8 mouse cellular contexts compared by ENCODE assay signal in the genomic region with DNA sequence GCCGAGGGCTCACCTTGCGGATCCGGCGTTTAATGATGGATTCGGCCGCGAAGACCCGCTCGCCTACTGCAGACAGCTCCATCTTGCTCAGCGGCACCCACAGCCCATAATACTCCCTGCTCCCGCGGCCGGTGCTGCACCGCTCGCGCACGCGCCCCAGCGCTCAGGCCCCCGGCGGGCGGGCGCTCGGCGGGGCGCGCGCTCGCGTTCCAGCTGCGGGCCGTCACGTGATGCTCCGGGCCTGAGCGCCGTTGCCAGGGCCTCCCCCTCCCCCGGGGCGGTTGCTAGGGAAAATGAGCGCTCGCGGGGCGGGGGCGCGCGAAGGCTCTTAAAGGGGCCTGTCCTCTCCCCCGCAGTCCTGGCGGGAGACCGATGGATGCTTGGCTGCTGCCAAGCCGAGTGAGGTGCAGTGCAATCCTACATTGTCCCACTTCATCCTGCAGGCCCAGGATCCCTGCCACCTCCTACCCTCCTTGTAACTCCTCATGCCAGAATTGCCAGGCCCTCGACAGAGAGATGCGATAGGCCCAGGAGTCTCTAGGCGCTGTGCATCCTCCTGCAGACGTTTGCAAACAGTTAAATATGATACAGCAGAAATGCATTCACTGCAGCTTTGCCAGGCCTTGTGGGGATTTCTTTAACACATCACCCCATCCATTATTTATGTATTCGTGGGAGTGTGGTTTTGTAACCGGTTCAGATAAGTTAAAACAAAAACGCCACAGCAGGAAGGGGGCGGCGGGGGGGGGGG. TPM values are rescaled to one million over a fixed set of nuclear protein-coding genes. Genes with fewer than 3 reads are reported as not detected.
DNase-seq lines count a peak whose midpoint lies in the region; ATAC-seq lines count a peak whose summit lies in the region.

A gene (minus strand): TSS at position 108 of the 751 bp plus-strand sequence.
A gene (minus strand): TSS at position 559 of the 751 bp plus-strand sequence.

- peak within 1 kb of the TSS; percentile 80 for H3K4me2 ChIP-seq in heart, embryonic 14.5 days (ENCODE audit: low read length)
- peak within 1 kb of the TSS; percentile 86 for H3K4me2 ChIP-seq in liver, embryonic 12.5 days
- peak within 1 kb of the TSS; percentile 72 for H3K4me2 ChIP-seq in stomach, embryonic 15.5 days

- H3K27me3 ChIP-seq in heart, embryonic 14.5 days (ENCODE audit: control insufficient read depth, insufficient read depth, low read length) = no peaks in the 10 kb centered on the region
- peaks cover 30% of the 10 kb centered on the region for H3K27me3 ChIP-seq in liver, embryonic 12.5 days (replicated peaks)
- H3K27me3 ChIP-seq in stomach, embryonic 15.5 days (replicated peaks) = no peaks in the 10 kb centered on the region

- no peak within 1 kb of the TSS for H3K27ac ChIP-seq in brown adipose tissue, adult 24 weeks (replicated peaks; ENCODE audit: low read depth, low read length)
- H3K27ac ChIP-seq in heart, embryonic 14.5 days (replicated peaks in 1 of 2; ENCODE audit: control insufficient read depth in 1 of 2, insufficient read depth in 1 of 2, low read depth in 2 of 2, low read length in 2 of 2) = peak within 1 kb of the TSS; percentile 91 to 94
- peak within 1 kb of the TSS; percentile 52 for H3K27ac ChIP-seq in liver, embryonic 12.5 days
- peak within 1 kb of the TSS; percentile 88 for H3K27ac ChIP-seq in stomach, embryonic 15.5 days

- peaks cover 7% of the 10 kb centered on the region for H3K36me3 ChIP-seq in heart, embryonic 14.5 days (ENCODE audit: control insufficient read depth, insufficient read depth, low read length)
- peaks cover 7% of the 10 kb centered on the region; the same call in 1 of the 2 replicates for H3K36me3 ChIP-seq in liver, embryonic 12.5 days
- no peaks in the 10 kb centered on the region for H3K36me3 ChIP-seq in stomach, embryonic 15.5 days

- peak; percentile 85 for ATAC-seq in heart, embryonic 14.5 days (ENCODE audit: insufficient number of reproducible peaks, insufficient read depth, low FRiP score, low read depth)
- peak; percentile 86 for ATAC-seq in liver, embryonic 12.5 days
- peak; percentile 91 for ATAC-seq in stomach, embryonic 15.5 days (ENCODE audit: insufficient read depth, low FRiP score, low read depth)

- WGBS in heart, embryonic 14.5 days = 2% methylated on average over 54 of the region's 58 CpGs
- 7% methylated on average over 57 of the region's 58 CpGs for WGBS in liver, embryonic 12.5 days (ENCODE audit: insufficient replicate concordance)
- under 1% methylated on average over 49 of the region's 58 CpGs for WGBS in stomach, embryonic 15.5 days

- H3K9me3 ChIP-seq in heart, embryonic 14.5 days (ENCODE audit: control insufficient read depth, low read length) = no peaks in the 10 kb centered on the region
- no peaks in the 10 kb centered on the region for H3K9me3 ChIP-seq in liver, embryonic 12.5 days (replicated peaks)
- no peaks in the 10 kb centered on the region for H3K9me3 ChIP-seq in stomach, embryonic 15.5 days

- peak within 1 kb of the TSS; percentile 96 for H3K9ac ChIP-seq in heart, embryonic 14.5 days (ENCODE audit: low read length)
- H3K9ac ChIP-seq in liver, embryonic 12.5 days = peak within 1 kb of the TSS; percentile 83
- H3K9ac ChIP-seq in stomach, embryonic 15.5 days = peak within 1 kb of the TSS; percentile 92

- peak; percentile 75 to 82 for DNase-seq in CD8-positive naive resting alpha-beta T cell, adult 2 months (ENCODE audit: low read depth in 2 of 2, low spot score in 2 of 2)
- peak; percentile 73 for DNase-seq in fibroblast of lung, adult 2 months (ENCODE audit: low read depth)
- peak; percentile 100 for DNase-seq in kidney, postnatal 10 days
- peak; percentile 99 for DNase-seq in neural tube, embryonic 10.5 days (ENCODE audit: extremely low spot score, low spot score)

- peak within 1 kb of the TSS; percentile 87 for H3K4me3 ChIP-seq in brown adipose tissue, adult 24 weeks (ENCODE audit: insufficient read depth, low read depth, low read length)
- peak within 1 kb of the TSS; percentile 82 to 92 for H3K4me3 ChIP-seq in heart, embryonic 14.5 days (ENCODE audit: control insufficient read depth in 1 of 2, insufficient read depth in 1 of 2, low read depth in 1 of 2, low read length in 2 of 2)
- peak within 1 kb of the TSS; percentile 73 for H3K4me3 ChIP-seq in liver, embryonic 12.5 days
- peak within 1 kb of the TSS; percentile 69 for H3K4me3 ChIP-seq in stomach, embryonic 15.5 days (replicated peaks)

- no peaks in the 10 kb centered on the region for H3K4me1 ChIP-seq in brown adipose tissue, adult 24 weeks (ENCODE audit: control insufficient read depth, insufficient read depth, insufficient read length, low read length)
- peaks cover 14 to 27% of the 10 kb centered on the region in 2 experiments for H3K4me1 ChIP-seq in heart, embryonic 14.5 days (ENCODE audit: control insufficient read depth in 2 of 2, insufficient read depth in 2 of 2, low read length in 2 of 2)
- H3K4me1 ChIP-seq in liver, embryonic 12.5 days = peaks cover 33% of the 10 kb centered on the region
- peaks cover 29% of the 10 kb centered on the region for H3K4me1 ChIP-seq in stomach, embryonic 15.5 days

RNA-seq across cellular contexts. Expression of the first gene that starts in this region (rescaled TPM):
- polyA plus RNA-seq in brown adipose tissue, adult 24 weeks (2012; ENCODE audit: insufficient read depth, insufficient read length, missing spikeins) = not detected in 2 replicates
- polyA plus RNA-seq in heart, embryonic 14.5 days (2014; fragmentation: Nextera tagmentation; extraction: Ambion mirVana) = 0.54 TPM in 1 of 2 replicates, not detected in the other
- polyA plus RNA-seq in liver, embryonic 12.5 days (2016; fragmentation: Nextera tagmentation; extraction: Ambion mirVana) = not detected in 2 replicates
- not detected in 2 replicates for polyA plus RNA-seq in stomach, embryonic 15.5 days (2015; fragmentation: Nextera tagmentation; extraction: Ambion mirVana)

RNA-seq across cellular contexts. Expression of the second gene that starts in this region (rescaled TPM):
- 3.9 and 7.3 TPM in 2 replicates for polyA plus RNA-seq in brown adipose tissue, adult 24 weeks (2012; ENCODE audit: insufficient read depth, insufficient read length, missing spikeins)
- polyA plus RNA-seq in heart, embryonic 14.5 days (2014; fragmentation: Nextera tagmentation; extraction: Ambion mirVana) = 23.1 and 33.0 TPM in 2 replicates
- 11.2 and 11.7 TPM in 2 replicates for polyA plus RNA-seq in liver, embryonic 12.5 days (2016; fragmentation: Nextera tagmentation; extraction: Ambion mirVana)
- polyA plus RNA-seq in stomach, embryonic 15.5 days (2015; fragmentation: Nextera tagmentation; extraction: Ambion mirVana) = 62.6 and 68.0 TPM in 2 replicates
